Mouse (Mus musculus) heart, adult 2 months (tissue): ENCODE results near the gene Grik3. TPM values are rescaled to one million over a fixed set of nuclear protein-coding genes. Genes with fewer than 3 reads are reported as not detected.

Source experiments
- DNase-seq, 2 experiments: peaks; one replicate each; pipeline ENCODE4 v3.0.0; 2021
- H3K27ac ChIP-seq: fragments of 200-600 bp; 2 replicates; pipeline ENCODE4 v1.8.1; 2022
- H3K27me3 ChIP-seq: fragments of 200-500 bp; 2 replicates; pipeline ENCODE4 v1.6.1; 2012; ENCODE audit warnings: mild to moderate bottlenecking, low read length, inconsistent platforms, mixed read lengths; ENCODE audit not compliant: control insufficient read depth, insufficient read depth
- H3K36me3 ChIP-seq: fragments of 200-500 bp; 2 replicates; pipeline ENCODE4 v1.6.1; 2012; ENCODE audit warnings: low read length, inconsistent platforms; ENCODE audit not compliant: control insufficient read depth, insufficient read depth
- H3K4me1 ChIP-seq: fragments of 200-500 bp; 2 replicates; pipeline ENCODE4 v1.6.1; 2011; ENCODE audit warnings: low read length; ENCODE audit not compliant: control insufficient read depth, insufficient read depth
- H3K4me3 ChIP-seq: fragments of 200-600 bp; 2 replicates; pipeline ENCODE4 v1.8.1; 2022
- H3K79me2 ChIP-seq: fragments of 200-500 bp; replicated peaks from 2 replicates; pipeline ENCODE4 v1.6.1; 2012; ENCODE audit warnings: mild to moderate bottlenecking, inconsistent platforms, low read length, moderate library complexity, mixed read lengths; ENCODE audit not compliant: control insufficient read depth, insufficient read depth
- H3K9ac ChIP-seq: fragments of 200-500 bp; 2 replicates; pipeline ENCODE4 v1.6.1; 2012; ENCODE audit warnings: low read depth, mild to moderate bottlenecking, control low read depth, inconsistent platforms, low read length, mixed read lengths
- CTCF ChIP-seq: fragments of 200-600 bp; IDR thresholded peaks from 2 replicates; pipeline ENCODE4 v1.8.1; 2022; ENCODE audit warnings: antibody characterized with exemption, mild to moderate bottlenecking, moderate library complexity
- EP300 ChIP-seq: fragments of 200-500 bp; IDR thresholded peaks from 2 replicates; pipeline ENCODE4 v1.6.1; 2011; ENCODE audit warnings: low read depth, low read length, control low read depth; ENCODE audit not compliant: insufficient read depth
- POLR2A ChIP-seq: fragments of 200-500 bp; IDR thresholded peaks from 2 replicates; pipeline ENCODE4 v1.6.1; 2011; ENCODE audit warnings: mild to moderate bottlenecking, low read depth, low read length, control low read depth; ENCODE audit not compliant: insufficient read depth
- WGBS: fragments of 180-500 bp; shearing (Covaris S2); methylation state at CpG from one replicate; pipeline ENCODE4 v1.1.7; 2018; 5-methylcytosine and 5-hydroxymethylcytosine counted together
- intact Hi-C: fragments of 180-260 bp; cut with DNase I; formaldehyde crosslinking; loops from one replicate; pipeline ENCODE4 v1.15.1; 2025
- polyA plus RNA-seq: library from polyadenylated mRNA; depleted of rRNA; stranded (reverse); fragments of >200 nt; gene quantifications from 2 replicates; pipeline ENCODE4 v1.2.3, GENCODE M21; 2012
- total RNA-seq, 2 experiments: library from RNA; stranded (reverse); gene quantifications; 2 replicates each; pipeline ENCODE4 v1.2.3; 2021

The Grik3 gene
- total and polyA plus RNA-seq, 3 experiments: 0.14 to 0.25 (median 0.21) TPM

GRCm38 (mm10) chr4:125534991-125535401 lies 44.5 kb downstream of the Grik3 start:
- Histone ChIP-seq H3K4me1 (no peaks in the 10 kb centered on the region), H3K27ac (no peak overlapping the region), H3K9ac (no peak overlapping the region), H3K36me3 (no peaks in the 10 kb centered on the region), H3K4me3 (no peak overlapping the region), H3K79me2 (no peaks in the 10 kb centered on the region), H3K27me3 (peaks cover 2% of the 10 kb centered on the region; the same call in 1 of the 2 replicates)
- intact Hi-C loops: no loop called here
- TF ChIP-seq POLR2A: no peak
- no peak for DNase-seq
- WGBS: 29% methylated on average over 11 of the region's 11 CpGs

GRCm38 (mm10) chr4:125535465-125535864 lies 45.0 kb downstream of the Grik3 start:
- H3K4me1 ChIP-seq: no peaks in the 10 kb centered on the region
- no peak overlapping the region for H3K4me3 ChIP-seq
- H3K27ac ChIP-seq: no peak overlapping the region
- no peak overlapping the region for H3K9ac ChIP-seq
- 33% methylated on average over 7 of the region's 7 CpGs for whole genome bisulfite sequencing
- intact Hi-C loops: no loop called here
- no peaks in the 10 kb centered on the region for H3K79me2 ChIP-seq
- H3K27me3 ChIP-seq: peaks cover 2% of the 10 kb centered on the region; the same call in 1 of the 2 replicates
- TF ChIP-seq CTCF (no peak), POLR2A (no peak), EP300 (no peak)
- DNase-seq: no peak
- H3K36me3 ChIP-seq: no peaks in the 10 kb centered on the region

GRCm38 (mm10) chr4:125535977-125536376 lies 45.5 kb downstream of the Grik3 start:
- no peak overlapping the region for H3K4me3 ChIP-seq
- H3K27me3 ChIP-seq: peaks cover 2% of the 10 kb centered on the region; the same call in 1 of the 2 replicates
- intact Hi-C loops: no loop called here
- TF ChIP-seq POLR2A: no peak
- TF ChIP-seq CTCF: no peak
- no peak for TF ChIP-seq EP300
- WGBS: 34% methylated on average over 4 of the region's 4 CpGs
- H3K27ac ChIP-seq: no peak overlapping the region
- no peaks in the 10 kb centered on the region for H3K79me2 ChIP-seq
- no peak overlapping the region for H3K9ac ChIP-seq
- no peaks in the 10 kb centered on the region for H3K36me3 ChIP-seq
- no peaks in the 10 kb centered on the region for H3K4me1 ChIP-seq
- DNase-seq: no peak

GRCm38 (mm10) chr4:125538301-125538965 lies 47.9 kb downstream of the Grik3 start:
- Histone ChIP-seq H3K36me3 (no peaks in the 10 kb centered on the region), H3K4me3 (no peak overlapping the region), H3K4me1 (no peaks in the 10 kb centered on the region), H3K79me2 (no peaks in the 10 kb centered on the region), H3K9ac (no peak overlapping the region), H3K27ac (no peak overlapping the region), H3K27me3 (peaks cover 2% of the 10 kb centered on the region; the same call in 1 of the 2 replicates)
- TF ChIP-seq POLR2A: no peak
- no peak for TF ChIP-seq CTCF
- DNase-seq: no peak
- intact Hi-C loops: no loop called here
- 7% methylated on average over 3 of the region's 3 CpGs for WGBS

GRCm38 (mm10) chr4:125539617-125540016 lies 49.1 kb downstream of the Grik3 start:
- intact Hi-C loops: no loop called here
- TF ChIP-seq EP300: no peak
- TF ChIP-seq POLR2A: no peak
- no peak for TF ChIP-seq CTCF
- H3K9ac ChIP-seq: no peak overlapping the region
- H3K27ac ChIP-seq: no peak overlapping the region
- no peaks in the 10 kb centered on the region for H3K79me2 ChIP-seq
- H3K27me3 ChIP-seq: peaks cover 2% of the 10 kb centered on the region; the same call in 1 of the 2 replicates
- 85% methylated on average over 9 of the region's 9 CpGs for WGBS
- H3K4me1 ChIP-seq: no peaks in the 10 kb centered on the region
- H3K36me3 ChIP-seq: no peaks in the 10 kb centered on the region
- H3K4me3 ChIP-seq: no peak overlapping the region
- DNase-seq: no peak

GRCm38 (mm10) chr4:125543171-125543570 lies 52.7 kb downstream of the Grik3 start:
- H3K27ac ChIP-seq: no peak overlapping the region
- H3K4me3 ChIP-seq: no peak overlapping the region
- H3K4me1 ChIP-seq: no peaks in the 10 kb centered on the region
- H3K27me3 ChIP-seq: no peaks in the 10 kb centered on the region
- H3K79me2 ChIP-seq: no peaks in the 10 kb centered on the region
- WGBS: 82% methylated on average over 5 of the region's 5 CpGs
- DNase-seq: no peak
- no peaks in the 10 kb centered on the region for H3K36me3 ChIP-seq
- intact Hi-C loops: no loop called here
- TF ChIP-seq EP300 (no peak), CTCF (no peak), POLR2A (no peak)
- H3K9ac ChIP-seq: no peak overlapping the region
